ENCODE assay signal across 8 mouse cellular contexts in the genomic region with DNA sequence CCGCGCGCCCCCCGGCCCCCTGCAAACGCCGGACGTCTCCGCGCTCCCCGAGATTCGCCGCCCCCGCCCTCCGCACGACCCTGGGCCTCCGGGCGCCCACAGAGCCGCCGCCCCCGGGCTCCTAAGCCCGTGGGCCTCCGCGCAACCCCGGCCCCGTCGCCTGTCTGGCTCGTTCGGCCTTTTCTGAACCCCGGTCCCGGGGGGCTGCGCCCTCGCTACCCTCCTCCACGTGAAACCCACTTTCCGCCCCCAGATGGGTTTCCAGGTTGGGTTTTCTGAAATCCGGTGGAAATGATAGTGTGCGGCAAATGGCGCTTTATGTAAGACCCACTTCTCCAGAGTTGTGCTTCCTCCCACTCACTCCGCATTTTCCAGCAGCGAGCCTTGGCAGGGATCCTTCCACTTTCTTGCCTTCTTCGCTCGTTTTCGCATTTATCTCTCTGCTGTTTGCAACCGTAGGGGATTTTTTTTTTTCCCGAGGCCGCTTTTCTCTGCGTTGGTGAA. TPM values are rescaled to one million over a fixed set of nuclear protein-coding genes. Genes with fewer than 3 reads are reported as not detected.
DNase-seq lines count a peak whose midpoint lies in the region; ATAC-seq and TF ChIP-seq lines count a peak whose summit lies in the region.

No protein-coding gene starts in this region.

- peak; percentile 52 to 55 for DNase-seq in adrenal gland, adult 18-20 months (ENCODE audit: low spot score in 2 of 2)
- peak; percentile 45 for DNase-seq in embryo, embryonic 9.5 days (ENCODE audit: extremely low spot score)
- peak; percentile 8 to 54 for DNase-seq in gastrocnemius, postnatal 36 days
- DNase-seq in left cerebral cortex, postnatal 36 days (ENCODE audit: low spot score in 2 of 2) = peak; percentile 76 to 80
- peak; percentile 16 for DNase-seq in mesoderm, embryonic 11.5 days (ENCODE audit: low read depth, low spot score)
- DNase-seq in c-Kit-positive CD71-positive TER-119-positive erythroid progenitor cells, embryonic 14.5 days (ENCODE audit: low spot score) = no peak

- peak; percentile 17; the same call in 1 of the 2 replicates for ATAC-seq in intestine, postnatal 0 days

- H3K36me3 ChIP-seq in intestine, postnatal 0 days (ENCODE audit: control insufficient read depth, insufficient read depth) = no peaks in the 10 kb centered on the region
- no peaks in the 10 kb centered on the region for H3K36me3 ChIP-seq in small intestine, adult 2 months (ENCODE audit: control insufficient read depth, insufficient read depth, low read length)

- H3K4me1 ChIP-seq in intestine, postnatal 0 days (replicated peaks; ENCODE audit: control insufficient read depth, insufficient read depth, low read length) = 0 out of 2 replicates have a peak, but pooled peaks cover 6% of the 10 kb centered on the region
- peaks cover 12% of the 10 kb centered on the region for H3K4me1 ChIP-seq in small intestine, adult 2 months (ENCODE audit: control insufficient read depth, insufficient read depth, insufficient read length, low read length)

- peak overlapping the region; percentile 77 for H3K4me2 ChIP-seq in intestine, postnatal 0 days (replicated peaks; ENCODE audit: low read depth)

- peak overlapping the region; percentile 99 for H3K9ac ChIP-seq in intestine, postnatal 0 days (ENCODE audit: low read depth, low read length)

- intact Hi-C loops in gastrocnemius, postnatal 36 days (cut with DNase I) = loop anchor here (5.0 to 10.0 kb wide), 2 partner anchors 53 to 75 kb away; a partner anchor contains a TSS
- intact Hi-C loops in left cerebral cortex, postnatal 36 days (cut with DNase I) = loop anchor here (1.0 to 5.0 kb wide), 3 partner anchors 52 to 109 kb away; a partner anchor contains a TSS

- H3K4me3 ChIP-seq in intestine, postnatal 0 days (ENCODE audit: low read depth, low read length) = peak overlapping the region; percentile 99
- peak overlapping the region; percentile 94 for H3K4me3 ChIP-seq in small intestine, adult 2 months (ENCODE audit: low read depth, low read length)

- TF ChIP-seq CTCF in intestine, postnatal 0 days (IDR thresholded peaks at IDR 0.05; ENCODE audit: low read depth) = no peak
- TF ChIP-seq CTCF in small intestine, adult 2 months (IDR thresholded peaks at IDR 0.05; ENCODE audit: extremely low read depth, insufficient read length, insufficient replicate concordance, low read depth, low read length) = no peak

- H3K27ac ChIP-seq in intestine, postnatal 0 days (ENCODE audit: low read depth, low read length) = peak overlapping the region; percentile 97
- H3K27ac ChIP-seq in small intestine, adult 2 months (ENCODE audit: insufficient read depth, low read depth, low read length) = peak overlapping the region; percentile 80

- H3K27me3 ChIP-seq in intestine, postnatal 0 days (replicated peaks; ENCODE audit: control insufficient read depth, insufficient read depth, low read length) = no peaks in the 10 kb centered on the region
- H3K27me3 ChIP-seq in small intestine, adult 2 months (ENCODE audit: control insufficient read depth, insufficient read depth, low read length) = no peaks in the 10 kb centered on the region

- no peaks in the 10 kb centered on the region for H3K9me3 ChIP-seq in intestine, postnatal 0 days (ENCODE audit: control insufficient read depth)

- no peak for TF ChIP-seq POLR2A in small intestine, adult 2 months (IDR thresholded peaks at IDR 0.05; ENCODE audit: low read depth, low read length)

- 2% methylated on average over 37 of the region's 46 CpGs for WGBS in intestine, postnatal 0 days
- WGBS in small intestine, adult 2 months = 1% methylated on average over 46 of the region's 46 CpGs

RNA-seq across cellular contexts. Expression of a gene that starts 0.7 kb away (rescaled TPM):
- 100 to 1,000 TPM in 1 of 2 experiments, 10 to 100 TPM in 1; 79.9 to 106 TPM for total RNA-seq in adrenal gland, adult 18-20 months (2021)
- 100 to 1,000 TPM; 146 to 163 TPM for total RNA-seq in gastrocnemius, postnatal 36 days (2021)
- polyA plus RNA-seq in intestine, postnatal 0 days (2015; fragmentation: Nextera tagmentation; extraction: Ambion mirVana) = 78.6 and 87.0 TPM in 2 replicates
- 100 to 1,000 TPM; 705 to 781 TPM for total RNA-seq in left cerebral cortex, postnatal 36 days (2021)
- 7.9 and 33.2 TPM in 2 replicates for polyA plus RNA-seq in small intestine, adult 2 months (2012; rRNA removed)

RNA-seq across cellular contexts. Expression of a gene that starts 22.1 kb away (rescaled TPM):
- total RNA-seq in adrenal gland, adult 18-20 months (2021) = 10 to 100 TPM; 13.5 to 14.1 TPM
- total RNA-seq in gastrocnemius, postnatal 36 days (2021) = 1 to 10 TPM; 7.1 to 7.4 TPM
- 10.9 and 11.7 TPM in 2 replicates for polyA plus RNA-seq in intestine, postnatal 0 days (2015; fragmentation: Nextera tagmentation; extraction: Ambion mirVana)
- total RNA-seq in left cerebral cortex, postnatal 36 days (2021) = 1 to 10 TPM; 8.0 to 8.6 TPM
- 2.3 and 3.3 TPM in 2 replicates for polyA plus RNA-seq in small intestine, adult 2 months (2012; rRNA removed)

RNA-seq across cellular contexts. Expression of a gene that starts 51.6 kb away (rescaled TPM):
- 10 to 100 TPM; 51.9 to 56.6 TPM for total RNA-seq in adrenal gland, adult 18-20 months (2021)
- total RNA-seq in gastrocnemius, postnatal 36 days (2021) = 10 to 100 TPM; 42.6 to 45.7 TPM
- polyA plus RNA-seq in intestine, postnatal 0 days (2015; fragmentation: Nextera tagmentation; extraction: Ambion mirVana) = 46.6 and 54.1 TPM in 2 replicates
- total RNA-seq in left cerebral cortex, postnatal 36 days (2021) = 10 to 100 TPM; 24.0 to 26.1 TPM
- polyA plus RNA-seq in small intestine, adult 2 months (2012; rRNA removed) = 1.5 and 1.8 TPM in 2 replicates

Comparison
In these comparisons a context has a peak if more than half of its experiments do, and no peak if none do; other contexts are left out.
1. RNA of a gene that starts 0.7 kb away (total RNA-seq): 705 to 781 TPM in left cerebral cortex, postnatal 36 days; 146 to 163 TPM in gastrocnemius, postnatal 36 days and 79.9 to 106 TPM in adrenal gland, adult 18-20 months; every median in the first group is over 4 times any median in the second.